Mouse (Mus musculus): ENCODE results near the gene Lasp1. TPM values are rescaled to one million over a fixed set of nuclear protein-coding genes. Genes with fewer than 3 reads are reported as not detected.

Gene Lasp1
- polyA plus RNA-seq, 1 experiment from 2014 or later: 114 TPM

DNA sequence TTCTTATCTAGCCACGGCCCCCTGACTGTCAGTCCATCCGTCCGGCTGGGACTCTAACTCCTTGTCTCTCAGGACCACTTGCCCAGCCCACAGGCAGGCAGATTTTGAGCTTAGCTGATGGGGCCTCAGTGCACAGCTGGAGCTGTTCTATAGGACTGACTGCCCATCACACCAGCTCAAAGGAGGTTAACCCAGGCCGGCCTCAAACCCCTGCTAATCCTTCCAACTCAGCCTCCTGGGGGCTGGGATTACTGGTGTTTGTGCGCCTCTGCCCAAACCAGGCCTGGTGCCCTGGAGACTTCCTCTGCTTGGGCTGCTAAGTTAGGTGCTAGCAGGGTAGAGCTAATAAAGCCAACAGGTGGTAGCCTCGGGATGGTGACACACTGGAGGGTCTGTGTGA, 19.2 kb downstream of the Lasp1 start:
- H3K27ac ChIP-seq (replicated peaks; ENCODE audit: low read depth, low read length): peak overlapping the region; percentile 68
- ATAC-seq (ENCODE audit: low FRiP score, low TSS enrichment) (no peak), DNase-seq (no peak)
- 11% methylated on average over 6 of the region's 6 CpGs for WGBS
- no peak overlapping the region for H3K4me3 ChIP-seq (replicated peaks; ENCODE audit: low read depth, low read length)
- peaks cover 62% of the 10 kb centered on the region for H3K36me3 ChIP-seq (ENCODE audit: control insufficient read depth, insufficient read depth, low read length)
- H3K4me2 ChIP-seq (ENCODE audit: low read length): no peak overlapping the region
- no peaks in the 10 kb centered on the region for H3K27me3 ChIP-seq (ENCODE audit: control insufficient read depth, insufficient read depth, low read length)
- H3K9me3 ChIP-seq (ENCODE audit: control insufficient read depth, low read length): no peaks in the 10 kb centered on the region
- no peak overlapping the region; the same call in 1 of the 2 replicates for H3K9ac ChIP-seq (replicated peaks; ENCODE audit: low read length)
- H3K4me1 ChIP-seq (ENCODE audit: control insufficient read depth, insufficient read depth, low read length): peaks cover 30% of the 10 kb centered on the region

DNA sequence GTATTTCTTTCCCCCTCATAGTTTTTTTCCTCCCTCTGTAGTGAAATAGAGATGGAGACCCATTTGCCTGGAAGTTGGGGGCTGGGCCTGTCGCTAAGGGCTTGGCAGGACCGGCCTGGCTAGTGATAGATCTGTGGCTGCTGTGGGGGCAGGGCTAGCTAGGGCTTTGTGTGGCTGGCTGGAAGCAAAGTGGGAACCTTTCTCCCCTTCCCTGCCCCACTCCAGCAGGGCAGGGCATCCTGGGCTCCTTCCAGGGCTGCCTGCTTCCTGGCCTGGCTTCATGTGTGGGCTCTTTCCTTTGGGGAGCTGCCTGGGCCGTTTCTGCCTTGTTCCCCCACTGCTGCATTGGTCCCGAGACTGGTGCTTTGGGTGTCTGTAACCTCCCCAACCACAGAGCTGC, 19.8 kb downstream of the Lasp1 start:
- Histone ChIP-seq H3K4me1 (ENCODE audit: control insufficient read depth, insufficient read depth, low read length) (peaks cover 25% of the 10 kb centered on the region), H3K27me3 (ENCODE audit: control insufficient read depth, insufficient read depth, low read length) (no peaks in the 10 kb centered on the region), H3K36me3 (ENCODE audit: control insufficient read depth, insufficient read depth, low read length) (peaks cover 65% of the 10 kb centered on the region), H3K9me3 (ENCODE audit: control insufficient read depth, low read length) (no peaks in the 10 kb centered on the region), H3K27ac (replicated peaks; ENCODE audit: low read depth, low read length) (peak overlapping the region; percentile 68), H3K9ac (replicated peaks; ENCODE audit: low read length) (peak overlapping the region; percentile 36; the same call in 1 of the 2 replicates), H3K4me3 (replicated peaks; ENCODE audit: low read depth, low read length) (no peak overlapping the region), H3K4me2 (ENCODE audit: low read length) (no peak overlapping the region)
- 8% methylated on average over 4 of the region's 4 CpGs for WGBS
- ATAC-seq (ENCODE audit: low FRiP score, low TSS enrichment) (no peak), DNase-seq (peak; percentile 73)

DNA sequence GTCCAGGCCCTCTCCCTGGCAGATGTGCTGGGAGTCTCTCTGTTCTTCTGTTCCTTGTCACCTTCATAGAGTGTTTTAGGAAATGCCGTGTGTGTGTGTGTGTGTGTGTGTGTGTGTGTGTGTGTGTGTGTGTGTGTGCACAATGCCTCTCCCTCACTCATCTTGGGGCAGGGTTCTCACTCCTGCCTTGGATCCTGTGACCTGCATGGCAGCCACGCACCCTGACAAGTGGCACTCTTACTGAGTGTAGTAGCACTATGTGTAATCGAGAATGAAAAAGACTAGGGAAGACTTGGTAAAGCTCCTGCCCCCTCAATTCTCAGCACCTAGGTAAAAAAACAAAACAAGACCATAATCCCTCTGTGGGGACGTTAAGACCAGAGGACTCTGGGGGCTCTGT, 20.3 kb downstream of the Lasp1 start:
- no peak overlapping the region for H3K4me2 ChIP-seq (ENCODE audit: low read length)
- DNase-seq: no peak
- no peak for ATAC-seq (ENCODE audit: low FRiP score, low TSS enrichment)
- no peaks in the 10 kb centered on the region for H3K27me3 ChIP-seq (ENCODE audit: control insufficient read depth, insufficient read depth, low read length)
- H3K27ac ChIP-seq (replicated peaks; ENCODE audit: low read depth, low read length): peak overlapping the region; percentile 68
- WGBS: 40% methylated on average over 4 of the region's 4 CpGs
- H3K4me1 ChIP-seq (ENCODE audit: control insufficient read depth, insufficient read depth, low read length): peaks cover 21% of the 10 kb centered on the region
- H3K36me3 ChIP-seq (ENCODE audit: control insufficient read depth, insufficient read depth, low read length): peaks cover 66% of the 10 kb centered on the region
- H3K4me3 ChIP-seq (replicated peaks; ENCODE audit: low read depth, low read length): no peak overlapping the region
- no peak overlapping the region for H3K9ac ChIP-seq (replicated peaks; ENCODE audit: low read length)
- H3K9me3 ChIP-seq (ENCODE audit: control insufficient read depth, low read length): no peaks in the 10 kb centered on the region

DNA sequence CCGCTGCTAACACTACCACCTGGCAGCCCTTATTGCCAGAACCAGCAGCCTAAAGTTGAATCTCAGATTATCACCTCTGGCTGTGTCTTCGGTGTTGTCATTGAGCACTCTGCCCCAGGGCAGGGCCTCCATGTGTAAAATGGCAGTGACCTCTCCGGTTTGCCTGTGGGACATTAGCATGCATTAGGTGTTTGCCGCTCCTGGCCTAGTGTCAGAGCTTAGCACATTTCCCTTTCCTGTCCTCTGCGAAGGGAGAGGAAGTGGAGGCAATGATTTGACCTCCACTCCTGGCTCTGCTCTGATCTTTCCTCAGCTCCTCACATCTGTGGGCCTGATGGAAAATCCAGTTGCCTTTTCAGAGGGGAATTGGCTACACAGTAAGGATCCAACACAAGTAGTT, 21.1 kb downstream of the Lasp1 start:
- no peak overlapping the region for H3K9ac ChIP-seq (replicated peaks; ENCODE audit: low read length)
- peaks cover 20% of the 10 kb centered on the region for H3K4me1 ChIP-seq (ENCODE audit: control insufficient read depth, insufficient read depth, low read length)
- H3K36me3 ChIP-seq (ENCODE audit: control insufficient read depth, insufficient read depth, low read length): peaks cover 68% of the 10 kb centered on the region
- no peak overlapping the region for H3K4me2 ChIP-seq (ENCODE audit: low read length)
- H3K4me3 ChIP-seq (replicated peaks; ENCODE audit: low read depth, low read length): no peak overlapping the region
- 77% methylated on average over 5 of the region's 5 CpGs for WGBS
- ATAC-seq (ENCODE audit: low FRiP score, low TSS enrichment): no peak
- H3K27me3 ChIP-seq (ENCODE audit: control insufficient read depth, insufficient read depth, low read length): no peaks in the 10 kb centered on the region
- H3K9me3 ChIP-seq (ENCODE audit: control insufficient read depth, low read length): no peaks in the 10 kb centered on the region
- no peak for DNase-seq
- H3K27ac ChIP-seq (replicated peaks; ENCODE audit: low read depth, low read length): no peak overlapping the region

DNA sequence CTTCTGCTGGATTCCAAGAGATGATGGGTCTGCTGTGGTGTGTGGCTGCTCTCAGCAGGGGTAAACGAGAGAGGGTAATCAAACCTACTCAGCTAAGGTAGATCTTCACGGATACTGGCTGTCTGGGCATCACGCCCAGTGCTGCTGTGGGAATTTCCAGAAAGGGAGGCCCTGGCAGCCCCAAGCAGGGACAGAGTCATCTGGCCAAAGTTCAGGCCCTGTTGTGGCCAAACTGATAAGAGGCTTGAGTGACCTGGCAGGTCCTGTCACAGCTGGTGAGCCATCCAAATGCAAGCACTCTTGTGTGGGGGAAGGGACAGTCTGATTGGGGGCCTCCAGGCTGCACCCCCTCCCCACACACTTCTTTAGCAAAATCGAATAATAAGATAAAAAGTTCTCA, 22.0 kb downstream of the Lasp1 start:
- Histone ChIP-seq H3K4me1 (ENCODE audit: control insufficient read depth, insufficient read depth, low read length) (peaks cover 20% of the 10 kb centered on the region), H3K9me3 (ENCODE audit: control insufficient read depth, low read length) (no peaks in the 10 kb centered on the region), H3K4me3 (replicated peaks; ENCODE audit: low read depth, low read length) (no peak overlapping the region), H3K9ac (replicated peaks; ENCODE audit: low read length) (no peak overlapping the region), H3K27me3 (ENCODE audit: control insufficient read depth, insufficient read depth, low read length) (no peaks in the 10 kb centered on the region), H3K4me2 (ENCODE audit: low read length) (no peak overlapping the region), H3K36me3 (ENCODE audit: control insufficient read depth, insufficient read depth, low read length) (peaks cover 68% of the 10 kb centered on the region), H3K27ac (replicated peaks; ENCODE audit: low read depth, low read length) (no peak overlapping the region)
- ATAC-seq (ENCODE audit: low FRiP score, low TSS enrichment): no peak
- 70% methylated on average over 4 of the region's 4 CpGs for WGBS
- no peak for DNase-seq

DNA sequence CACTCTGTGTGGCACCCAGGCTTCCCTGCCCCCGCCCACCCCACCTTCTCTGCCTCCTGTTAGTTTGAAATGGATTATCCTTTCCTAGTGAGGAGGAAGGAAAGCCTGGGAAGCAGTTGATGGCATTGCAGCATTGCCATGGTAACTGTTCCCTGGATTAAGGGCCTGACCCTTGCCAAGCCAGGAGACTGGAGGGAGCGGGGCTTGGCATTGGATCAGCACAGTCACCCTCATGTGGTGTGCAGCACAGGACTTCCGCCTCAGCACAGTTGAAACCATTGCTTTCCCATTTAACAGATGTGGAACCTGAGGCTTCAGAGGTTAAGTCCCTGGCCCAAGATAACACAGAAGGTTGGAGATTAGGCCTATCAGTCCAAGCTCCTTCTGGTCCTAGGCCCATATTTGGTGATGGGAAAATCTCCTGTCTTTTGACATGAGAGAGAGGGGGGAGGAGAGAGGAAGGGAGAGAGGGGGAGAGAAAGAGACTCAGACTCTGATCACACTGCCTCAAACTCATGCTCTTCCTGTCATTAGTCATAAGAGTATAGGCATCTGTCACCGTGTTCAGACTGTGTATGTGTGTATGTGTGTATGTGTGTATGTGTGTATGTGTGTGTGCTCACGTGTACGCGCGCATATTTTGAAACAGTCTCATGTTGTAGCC, 22.7 kb downstream of the Lasp1 start:
- ATAC-seq (ENCODE audit: low FRiP score, low TSS enrichment): no peak
- Histone ChIP-seq H3K9me3 (ENCODE audit: control insufficient read depth, low read length) (no peaks in the 10 kb centered on the region), H3K4me1 (ENCODE audit: control insufficient read depth, insufficient read depth, low read length) (peaks cover 16% of the 10 kb centered on the region), H3K9ac (replicated peaks; ENCODE audit: low read length) (no peak overlapping the region), H3K36me3 (ENCODE audit: control insufficient read depth, insufficient read depth, low read length) (peaks cover 68% of the 10 kb centered on the region), H3K27me3 (ENCODE audit: control insufficient read depth, insufficient read depth, low read length) (no peaks in the 10 kb centered on the region), H3K4me3 (replicated peaks; ENCODE audit: low read depth, low read length) (no peak overlapping the region), H3K4me2 (ENCODE audit: low read length) (no peak overlapping the region), H3K27ac (replicated peaks; ENCODE audit: low read depth, low read length) (no peak overlapping the region)
- WGBS: 90% methylated on average over 8 of the region's 8 CpGs
- no peak for DNase-seq

DNA sequence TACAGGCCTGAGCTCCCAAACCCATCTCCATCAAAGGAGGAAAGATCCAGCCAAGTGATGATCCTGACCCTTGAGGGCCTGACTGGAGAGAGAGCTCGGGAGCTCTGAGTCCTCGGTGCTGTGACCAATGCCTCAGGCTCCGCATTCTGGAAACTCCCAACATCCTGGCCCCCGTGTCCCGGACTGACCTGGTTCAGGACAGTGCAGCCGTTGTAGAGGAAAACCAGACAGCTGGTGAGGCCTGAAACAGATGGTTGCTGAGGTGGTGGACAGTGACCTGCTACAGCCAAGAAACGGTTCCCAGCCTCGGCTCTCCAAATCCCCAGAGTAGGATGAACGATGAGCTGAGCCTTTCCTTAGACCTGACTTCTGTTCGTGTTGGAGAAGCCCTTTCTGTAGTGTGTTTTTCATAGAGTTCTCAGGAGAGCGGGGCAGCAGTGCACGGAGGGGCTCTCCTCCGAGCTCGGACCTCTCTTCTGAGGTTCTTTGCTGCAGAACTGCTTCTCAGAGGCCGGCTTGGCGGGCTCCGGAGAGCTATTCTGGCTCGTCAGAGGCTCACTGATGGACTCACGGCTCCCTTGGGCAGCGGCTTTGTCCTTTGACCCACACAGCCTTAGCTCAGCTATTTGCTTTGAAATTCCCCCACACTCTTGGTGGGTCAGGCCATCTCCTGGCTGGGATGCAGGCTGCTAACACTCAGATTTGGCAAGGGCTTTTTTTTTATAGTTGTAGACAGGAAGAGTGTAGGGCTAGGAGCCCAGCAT, 24.2 kb downstream of the Lasp1 start:
- 75% methylated on average over 20 of the region's 20 CpGs for WGBS
- ATAC-seq (ENCODE audit: low FRiP score, low TSS enrichment) (no peak), DNase-seq (no peak)
- H3K27me3 ChIP-seq (ENCODE audit: control insufficient read depth, insufficient read depth, low read length): no peaks in the 10 kb centered on the region
- peaks cover 9% of the 10 kb centered on the region for H3K4me1 ChIP-seq (ENCODE audit: control insufficient read depth, insufficient read depth, low read length)
- H3K9ac ChIP-seq (replicated peaks; ENCODE audit: low read length): no peak overlapping the region
- H3K4me2 ChIP-seq (ENCODE audit: low read length): no peak overlapping the region
- no peak overlapping the region for H3K27ac ChIP-seq (replicated peaks; ENCODE audit: low read depth, low read length)
- H3K9me3 ChIP-seq (ENCODE audit: control insufficient read depth, low read length): no peaks in the 10 kb centered on the region
- H3K36me3 ChIP-seq (ENCODE audit: control insufficient read depth, insufficient read depth, low read length): peaks cover 65% of the 10 kb centered on the region
- no peak overlapping the region for H3K4me3 ChIP-seq (replicated peaks; ENCODE audit: low read depth, low read length)

DNA sequence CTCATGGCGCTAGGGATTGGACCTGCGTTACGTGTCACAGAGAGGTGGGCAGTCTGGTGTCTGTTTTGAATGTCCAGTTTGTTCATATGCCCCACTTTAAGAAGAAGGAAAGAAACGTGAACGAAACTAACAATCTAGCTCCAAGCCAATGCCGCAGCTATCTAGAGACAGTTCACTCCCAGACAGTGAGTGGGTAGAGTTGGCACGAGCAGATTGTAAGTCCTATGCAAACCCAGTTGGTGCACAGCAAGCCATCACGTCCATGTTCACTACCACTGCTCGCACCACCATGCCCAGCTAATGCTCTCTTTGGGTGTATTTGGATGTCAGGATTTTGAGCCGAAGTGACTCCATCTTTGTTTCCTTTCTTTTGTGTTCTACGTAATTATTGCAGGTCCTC, 25.4 kb downstream of the Lasp1 start:
- 96% methylated on average over 11 of the region's 11 CpGs for WGBS

DNA sequence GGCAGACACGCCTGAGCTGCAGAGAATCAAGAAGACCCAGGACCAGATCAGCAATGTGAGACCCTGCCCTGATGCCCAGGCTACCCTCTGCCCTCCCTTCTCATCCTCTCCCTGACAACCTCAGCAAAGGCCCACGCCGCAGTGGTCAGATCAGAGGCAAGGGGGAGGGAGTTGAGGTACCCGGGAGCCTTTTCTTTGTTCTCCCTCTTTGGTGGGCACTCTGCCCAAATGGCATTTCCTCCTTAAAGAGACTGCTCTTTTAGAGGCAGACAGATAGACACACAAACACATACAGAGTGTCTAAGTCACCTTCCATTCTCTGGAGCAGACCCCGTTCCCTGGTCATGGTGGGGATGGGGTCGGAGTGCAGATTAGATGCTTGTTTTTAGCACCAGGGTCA, 26.1 kb downstream of the Lasp1 start:
- ATAC-seq (ENCODE audit: low FRiP score, low TSS enrichment) (no peak), DNase-seq (no peak)
- H3K9ac ChIP-seq (replicated peaks; ENCODE audit: low read length): no peak overlapping the region
- no peaks in the 10 kb centered on the region for H3K4me1 ChIP-seq (ENCODE audit: control insufficient read depth, insufficient read depth, low read length)
- H3K9me3 ChIP-seq (ENCODE audit: control insufficient read depth, low read length): no peaks in the 10 kb centered on the region
- 0 out of 2 replicates have a peak overlapping the region, but pooled peaks have one; percentile 17 for H3K27ac ChIP-seq (replicated peaks; ENCODE audit: low read depth, low read length)
- no peaks in the 10 kb centered on the region for H3K27me3 ChIP-seq (ENCODE audit: control insufficient read depth, insufficient read depth, low read length)
- peaks cover 66% of the 10 kb centered on the region for H3K36me3 ChIP-seq (ENCODE audit: control insufficient read depth, insufficient read depth, low read length)
- no peak overlapping the region for H3K4me2 ChIP-seq (ENCODE audit: low read length)
- H3K4me3 ChIP-seq (replicated peaks; ENCODE audit: low read depth, low read length): no peak overlapping the region
- WGBS: 77% methylated on average over 6 of the region's 6 CpGs

More for the DNA sequence above, 25.4 kb downstream of the Lasp1 start:
- Histone ChIP-seq H3K4me1 (ENCODE audit: control insufficient read depth, insufficient read depth, low read length) (no peaks in the 10 kb centered on the region), H3K36me3 (ENCODE audit: control insufficient read depth, insufficient read depth, low read length) (peaks cover 64% of the 10 kb centered on the region), H3K4me2 (ENCODE audit: low read length) (no peak overlapping the region), H3K27ac (replicated peaks; ENCODE audit: low read depth, low read length) (no peak overlapping the region), H3K4me3 (replicated peaks; ENCODE audit: low read depth, low read length) (no peak overlapping the region), H3K9ac (replicated peaks; ENCODE audit: low read length) (no peak overlapping the region), H3K9me3 (ENCODE audit: control insufficient read depth, low read length) (no peaks in the 10 kb centered on the region), H3K27me3 (ENCODE audit: control insufficient read depth, insufficient read depth, low read length) (no peaks in the 10 kb centered on the region)
- ATAC-seq (ENCODE audit: low FRiP score, low TSS enrichment) (no peak), DNase-seq (no peak)
